ENCODE assay signal across 19 mouse cellular contexts in the genomic region with DNA sequence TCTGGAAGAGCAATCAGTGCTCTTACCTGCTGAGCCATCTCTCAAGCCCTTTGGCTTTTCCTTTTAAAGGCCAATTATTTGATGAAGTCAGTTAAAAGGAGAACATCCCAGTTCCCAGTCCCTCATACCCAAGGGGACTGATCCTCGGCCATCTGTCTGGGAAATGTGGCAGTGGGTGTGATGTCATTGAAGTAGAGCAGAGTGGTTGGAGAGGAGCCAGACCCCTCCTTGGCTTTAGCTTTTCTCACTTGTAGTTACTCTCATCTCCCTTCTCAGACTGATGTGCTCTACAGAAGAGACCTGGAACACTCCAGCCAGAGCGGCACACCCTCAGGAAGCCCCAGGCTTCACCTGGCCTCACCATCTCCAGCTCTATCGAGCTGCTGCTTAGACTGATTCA. TPM values are rescaled to one million over a fixed set of nuclear protein-coding genes. Genes with fewer than 3 reads are reported as not detected.
DNase-seq lines count a peak whose midpoint lies in the region; ATAC-seq and TF ChIP-seq lines count a peak whose summit lies in the region.
"Had no signal": no experiment of that assay in that cellular context is flagged by ENCODE, and none has a peak within 500 bp of the region (broad histone marks: within the 10 kb centered on the region; RNA-seq: fewer than 3 reads in every experiment).

No protein-coding gene starts in this region.

- 0 out of 2 replicates have a peak overlapping the region, but pooled peaks have one; percentile 13 for H3K9ac ChIP-seq in heart, embryonic 16.5 days (ENCODE audit: low read length)
- no peak overlapping the region for H3K9ac ChIP-seq in lung, embryonic 14.5 days
- H3K9ac ChIP-seq in kidney, embryonic 14.5 days (ENCODE audit: low read depth, low read length) = no peak overlapping the region
- H3K9ac ChIP-seq: limb, embryonic 13.5 days; liver, embryonic 13.5 days; neural tube, embryonic 12.5 days had no signal

- TF ChIP-seq CTCF in lung, embryonic 14.5 days (IDR thresholded peaks at IDR 0.05; ENCODE audit: low read depth) = no peak
- TF ChIP-seq CTCF in lung, adult 2 months (IDR thresholded peaks at IDR 0.05; ENCODE audit: insufficient read depth, low read length) = no peak

- H3K9me3 ChIP-seq in heart, embryonic 16.5 days (replicated peaks; ENCODE audit: control insufficient read depth, low read length) = peaks cover 14% of the 10 kb centered on the region
- H3K9me3 ChIP-seq in lung, embryonic 14.5 days (ENCODE audit: low read depth, low read length) = peaks cover 17% of the 10 kb centered on the region; the same call in 1 of the 2 replicates
- peaks cover 6% of the 10 kb centered on the region; the same call in 1 of the 2 replicates for H3K9me3 ChIP-seq in kidney, embryonic 14.5 days (ENCODE audit: control insufficient read depth, low read length)

- no peak for TF ChIP-seq POLR2A in lung, adult 2 months (IDR thresholded peaks at IDR 0.05; ENCODE audit: borderline replicate concordance, extremely low read depth, low read depth, low read length)

- H3K4me1 ChIP-seq in heart, embryonic 16.5 days (ENCODE audit: control insufficient read depth, insufficient read depth, low read length) = peaks cover 14% of the 10 kb centered on the region
- no peaks in the 10 kb centered on the region for H3K4me1 ChIP-seq in lung, embryonic 14.5 days (ENCODE audit: insufficient read depth)
- H3K4me1 ChIP-seq in lung, adult 2 months (ENCODE audit: control insufficient read depth, insufficient read depth, low read length) = no peaks in the 10 kb centered on the region
- H3K4me1 ChIP-seq in kidney, embryonic 14.5 days (ENCODE audit: control insufficient read depth, insufficient read depth, low read length) = no peaks in the 10 kb centered on the region
- H3K4me1 ChIP-seq: limb, embryonic 13.5 days; liver, embryonic 13.5 days; neural tube, embryonic 12.5 days had no signal

- no peak overlapping the region for H3K4me2 ChIP-seq in heart, embryonic 16.5 days (ENCODE audit: low read depth, low read length)
- no peak overlapping the region for H3K4me2 ChIP-seq in lung, embryonic 14.5 days
- no peak overlapping the region for H3K4me2 ChIP-seq in kidney, embryonic 14.5 days (replicated peaks; ENCODE audit: low read depth, low read length)
- H3K4me2 ChIP-seq: heart, embryonic 11.5 days; limb, embryonic 13.5 days; liver, embryonic 13.5 days; midbrain, embryonic 11.5 days; neural tube, embryonic 12.5 days had no signal

- H3K27me3 ChIP-seq in heart, embryonic 16.5 days (ENCODE audit: control insufficient read depth, insufficient read depth, low read length) = no peaks in the 10 kb centered on the region
- no peaks in the 10 kb centered on the region for H3K27me3 ChIP-seq in lung, embryonic 14.5 days (ENCODE audit: insufficient read depth, low read length)
- no peaks in the 10 kb centered on the region for H3K27me3 ChIP-seq in kidney, embryonic 14.5 days (ENCODE audit: control insufficient read depth, insufficient read depth, low read length)
- H3K27me3 ChIP-seq: limb, embryonic 13.5 days; liver, embryonic 13.5 days; neural tube, embryonic 12.5 days had no signal

- H3K27ac ChIP-seq in heart, embryonic 16.5 days (ENCODE audit: low read length) = 0 out of 2 replicates have a peak overlapping the region, but pooled peaks have one; percentile 35
- no peak overlapping the region for H3K27ac ChIP-seq in lung, embryonic 14.5 days (ENCODE audit: low read depth)
- H3K27ac ChIP-seq in kidney, embryonic 14.5 days (ENCODE audit: low read depth, low read length) = no peak overlapping the region
- H3K27ac ChIP-seq: limb, embryonic 13.5 days; liver, embryonic 13.5 days; neural tube, embryonic 12.5 days; stomach, postnatal 0 days had no signal

- H3K36me3 ChIP-seq in heart, embryonic 16.5 days (ENCODE audit: control insufficient read depth, insufficient read depth) = peaks cover 67% of the 10 kb centered on the region
- H3K36me3 ChIP-seq in lung, embryonic 14.5 days (ENCODE audit: insufficient read depth) = peaks cover 92% of the 10 kb centered on the region
- H3K36me3 ChIP-seq in kidney, embryonic 14.5 days (ENCODE audit: control insufficient read depth, insufficient read depth, low read length) = peaks cover 86% of the 10 kb centered on the region

- ATAC-seq in heart, embryonic 16.5 days (replicated peaks; ENCODE audit: extremely low read depth, insufficient read depth, low FRiP score) = no peak
- ATAC-seq in lung, embryonic 14.5 days (ENCODE audit: insufficient read depth) = no peak
- ATAC-seq in kidney, embryonic 14.5 days (ENCODE audit: low FRiP score, low TSS enrichment) = no peak
- ATAC-seq: inflammation-experienced regulatory T-cells, adult 6 months had no signal

- no peak overlapping the region for H3K4me3 ChIP-seq in heart, embryonic 16.5 days (ENCODE audit: low read length)
- H3K4me3 ChIP-seq in lung, embryonic 14.5 days (ENCODE audit: low read depth, low read length) = no peak overlapping the region
- no peak overlapping the region for H3K4me3 ChIP-seq in lung, adult 2 months (replicated peaks; ENCODE audit: extremely low read depth, low read depth, low read length)
- no peak overlapping the region for H3K4me3 ChIP-seq in kidney, embryonic 14.5 days (ENCODE audit: low read length)
- H3K4me3 ChIP-seq: limb, embryonic 13.5 days; liver, embryonic 13.5 days; neural tube, embryonic 12.5 days had no signal

- intact Hi-C loops in heart, postnatal 25 days (cut with DNase I) = no loop called here

- no peak for DNase-seq in heart, postnatal 25 days (ENCODE audit: low spot score)
- peak; percentile 32 for DNase-seq in lung, embryonic 14.5 days
- DNase-seq in lung, adult 2 months = no peak
- DNase-seq in cerebellum, adult 8-10 months = peak; percentile 20
- DNase-seq in frontal cortex, postnatal 36 days (ENCODE audit: low spot score in 2 of 2) = no peak
- DNase-seq: gastrocnemius, postnatal 14 days; kidney, adult 9 months; kidney, postnatal 4 days; liver, embryonic 13.5 days; right cerebral cortex, adult 18-20 months had no signal

- WGBS in heart, embryonic 16.5 days = 57% methylated on average over 3 of the region's 3 CpGs
- 89% methylated on average over 3 of the region's 3 CpGs for WGBS in lung, embryonic 14.5 days
- WGBS in lung, adult 2 months = 86% methylated on average over 3 of the region's 3 CpGs
- 94% methylated on average over 3 of the region's 3 CpGs for WGBS in kidney, embryonic 14.5 days

RNA-seq across cellular contexts. Expression of a gene that starts 20.6 kb away (rescaled TPM):
- 51.9 and 58.3 TPM in 2 replicates for polyA plus RNA-seq in heart, embryonic 16.5 days (2015; fragmentation: Nextera tagmentation; extraction: Ambion mirVana)
- 1 to 10 TPM; 7.0 to 7.3 TPM for total RNA-seq in heart, postnatal 25 days (2021)
- polyA plus RNA-seq in lung, embryonic 14.5 days (2014; fragmentation: Nextera tagmentation; extraction: Ambion mirVana) = 70.1 TPM in 2 replicates
- 9.0 and 13.3 TPM in 2 replicates for polyA plus RNA-seq in lung, adult 2 months (2012; rRNA removed)
- 29.3 and 51.6 TPM in 2 replicates for polyA plus RNA-seq in kidney, embryonic 14.5 days (2014; fragmentation: Nextera tagmentation; extraction: Ambion mirVana)

RNA-seq across cellular contexts. Expression of a gene that starts 44.4 kb away (rescaled TPM):
- 8.9 and 11.1 TPM in 2 replicates for polyA plus RNA-seq in heart, embryonic 16.5 days (2015; fragmentation: Nextera tagmentation; extraction: Ambion mirVana)
- 1 to 10 TPM; 6.3 to 8.9 TPM for total RNA-seq in heart, postnatal 25 days (2021)
- polyA plus RNA-seq in lung, embryonic 14.5 days (2014; fragmentation: Nextera tagmentation; extraction: Ambion mirVana) = 10.4 and 11.2 TPM in 2 replicates
- 12.1 and 12.8 TPM in 2 replicates for polyA plus RNA-seq in lung, adult 2 months (2012; rRNA removed)
- 6.9 and 10.0 TPM in 2 replicates for polyA plus RNA-seq in kidney, embryonic 14.5 days (2014; fragmentation: Nextera tagmentation; extraction: Ambion mirVana)

RNA-seq across cellular contexts. Expression of a gene that starts 44.5 kb away (rescaled TPM):
- 10.4 and 11.7 TPM in 2 replicates for polyA plus RNA-seq in heart, embryonic 16.5 days (2015; fragmentation: Nextera tagmentation; extraction: Ambion mirVana)
- total RNA-seq in heart, postnatal 25 days (2021) = 10 to 100 TPM; 29.9 to 30.3 TPM
- polyA plus RNA-seq in lung, embryonic 14.5 days (2014; fragmentation: Nextera tagmentation; extraction: Ambion mirVana) = 12.7 and 15.4 TPM in 2 replicates
- polyA plus RNA-seq in lung, adult 2 months (2012; rRNA removed) = 28.7 and 41.2 TPM in 2 replicates
- polyA plus RNA-seq in kidney, embryonic 14.5 days (2014; fragmentation: Nextera tagmentation; extraction: Ambion mirVana) = 3.0 and 5.4 TPM in 2 replicates
- polyA plus RNA-seq: C2C12 had no signal

RNA-seq across cellular contexts. Expression of a gene that starts 54.0 kb away (rescaled TPM):
- 141 and 152 TPM in 2 replicates for polyA plus RNA-seq in heart, embryonic 16.5 days (2015; fragmentation: Nextera tagmentation; extraction: Ambion mirVana)
- total RNA-seq in heart, postnatal 25 days (2021) = 100 to 1,000 TPM; 604 to 684 TPM
- polyA plus RNA-seq in lung, embryonic 14.5 days (2014; fragmentation: Nextera tagmentation; extraction: Ambion mirVana) = 46.6 and 50.7 TPM in 2 replicates
- 26.4 and 43.4 TPM in 2 replicates for polyA plus RNA-seq in lung, adult 2 months (2012; rRNA removed)
- 39.3 and 49.5 TPM in 2 replicates for polyA plus RNA-seq in kidney, embryonic 14.5 days (2014; fragmentation: Nextera tagmentation; extraction: Ambion mirVana)

Comparison
In these comparisons a context has a peak if more than half of its experiments do, and no peak if none do; other contexts are left out.
1. DNase-seq: peak in lung, embryonic 14.5 days (single experiment) and cerebellum, adult 8-10 months (single experiment); none in heart, postnatal 25 days (single experiment), lung, adult 2 months (single experiment) and frontal cortex, postnatal 36 days (0 of 2).